Mouse (Mus musculus): ENCODE measurements around the gene Cnbd2. TPM values are rescaled to one million over a fixed set of nuclear protein-coding genes. Genes with fewer than 3 reads are reported as not detected.

Gene Cnbd2
- polyA plus RNA-seq, 1 experiment from 2014 or later: 8.0 TPM

GRCm38 (mm10) chr2:156289552-156290160, 22.4 kb upstream of the Cnbd2 start:
- no peak for ATAC-seq (ENCODE audit: low read depth)
- Histone ChIP-seq H3K9ac (replicated peaks; ENCODE audit: low read depth, low read length) (no peak overlapping the region), H3K4me2 (ENCODE audit: low read depth, low read length) (no peak overlapping the region), H3K4me1 (ENCODE audit: control insufficient read depth, insufficient read depth, low read length) (no peaks in the 10 kb centered on the region), H3K27me3 (ENCODE audit: control insufficient read depth, insufficient read depth, low read length) (no peaks in the 10 kb centered on the region), H3K27ac (ENCODE audit: low read depth, low read length) (no peak overlapping the region), H3K4me3 (ENCODE audit: low read depth, low read length) (no peak overlapping the region), H3K36me3 (ENCODE audit: control insufficient read depth, insufficient read depth, low read length) (peaks cover 4% of the 10 kb centered on the region), H3K9me3 (ENCODE audit: control insufficient read depth, low read length) (no peaks in the 10 kb centered on the region)
- 91% methylated on average over 2 of the region's 2 CpGs for WGBS

GRCm38 (mm10) chr2:156291998-156292397, 20.1 kb upstream of the Cnbd2 start:
- ATAC-seq (ENCODE audit: low read depth): no peak
- H3K4me2 ChIP-seq (ENCODE audit: low read depth, low read length): no peak overlapping the region
- no peaks in the 10 kb centered on the region for H3K9me3 ChIP-seq (ENCODE audit: control insufficient read depth, low read length)
- 91% methylated on average over 1 of the region's 1 CpGs for WGBS
- H3K36me3 ChIP-seq (ENCODE audit: control insufficient read depth, insufficient read depth, low read length): peaks cover 13% of the 10 kb centered on the region
- no peaks in the 10 kb centered on the region for H3K4me1 ChIP-seq (ENCODE audit: control insufficient read depth, insufficient read depth, low read length)
- no peak overlapping the region for H3K27ac ChIP-seq (ENCODE audit: low read depth, low read length)
- no peak overlapping the region for H3K9ac ChIP-seq (replicated peaks; ENCODE audit: low read depth, low read length)
- no peak overlapping the region for H3K4me3 ChIP-seq (ENCODE audit: low read depth, low read length)
- H3K27me3 ChIP-seq (ENCODE audit: control insufficient read depth, insufficient read depth, low read length): no peaks in the 10 kb centered on the region

- WGBS: 95% methylated on average over 2 of the region's 2 CpGs
- H3K4me1 ChIP-seq (ENCODE audit: control insufficient read depth, insufficient read depth, low read length): no peaks in the 10 kb centered on the region
- H3K36me3 ChIP-seq (ENCODE audit: control insufficient read depth, insufficient read depth, low read length): peaks cover 12% of the 10 kb centered on the region
- ATAC-seq (ENCODE audit: low read depth): no peak
- no peak overlapping the region for H3K4me3 ChIP-seq (ENCODE audit: low read depth, low read length)
- no peak overlapping the region for H3K4me2 ChIP-seq (ENCODE audit: low read depth, low read length)
- no peak overlapping the region for H3K27ac ChIP-seq (ENCODE audit: low read depth, low read length)
- no peak overlapping the region for H3K9ac ChIP-seq (replicated peaks; ENCODE audit: low read depth, low read length)
- no peaks in the 10 kb centered on the region for H3K9me3 ChIP-seq (ENCODE audit: control insufficient read depth, low read length)
- H3K27me3 ChIP-seq (ENCODE audit: control insufficient read depth, insufficient read depth, low read length): no peaks in the 10 kb centered on the region
Observed at GRCm38 (mm10) chr2:156295601-156296063, 16.5 kb upstream of the Cnbd2 start.

GRCm38 (mm10) chr2:156296190-156296589, 15.9 kb upstream of the Cnbd2 start:
- 96% methylated on average over 3 of the region's 3 CpGs for WGBS
- H3K36me3 ChIP-seq (ENCODE audit: control insufficient read depth, insufficient read depth, low read length): peaks cover 16% of the 10 kb centered on the region

GRCm38 (mm10) chr2:156297653-156298052, 14.4 kb upstream of the Cnbd2 start:
- Histone ChIP-seq H3K27me3 (ENCODE audit: control insufficient read depth, insufficient read depth, low read length) (no peaks in the 10 kb centered on the region), H3K4me2 (ENCODE audit: low read depth, low read length) (no peak overlapping the region), H3K4me3 (ENCODE audit: low read depth, low read length) (no peak overlapping the region), H3K9ac (replicated peaks; ENCODE audit: low read depth, low read length) (no peak overlapping the region), H3K27ac (ENCODE audit: low read depth, low read length) (no peak overlapping the region), H3K9me3 (ENCODE audit: control insufficient read depth, low read length) (no peaks in the 10 kb centered on the region), H3K36me3 (ENCODE audit: control insufficient read depth, insufficient read depth, low read length) (peaks cover 16% of the 10 kb centered on the region), H3K4me1 (ENCODE audit: control insufficient read depth, insufficient read depth, low read length) (no peaks in the 10 kb centered on the region)
- 89% methylated on average over 3 of the region's 3 CpGs for WGBS
- no peak for ATAC-seq (ENCODE audit: low read depth)

More at GRCm38 (mm10) chr2:156296190-156296589, 15.9 kb upstream of the Cnbd2 start:
- no peak overlapping the region for H3K4me2 ChIP-seq (ENCODE audit: low read depth, low read length)
- no peaks in the 10 kb centered on the region for H3K9me3 ChIP-seq (ENCODE audit: control insufficient read depth, low read length)
- no peak overlapping the region for H3K4me3 ChIP-seq (ENCODE audit: low read depth, low read length)
- H3K27me3 ChIP-seq (ENCODE audit: control insufficient read depth, insufficient read depth, low read length): no peaks in the 10 kb centered on the region
- ATAC-seq (ENCODE audit: low read depth): no peak
- no peak overlapping the region for H3K27ac ChIP-seq (ENCODE audit: low read depth, low read length)
- H3K9ac ChIP-seq (replicated peaks; ENCODE audit: low read depth, low read length): no peak overlapping the region
- no peaks in the 10 kb centered on the region for H3K4me1 ChIP-seq (ENCODE audit: control insufficient read depth, insufficient read depth, low read length)

GRCm38 (mm10) chr2:156298458-156298857, 13.6 kb upstream of the Cnbd2 start:
- no peak for ATAC-seq (ENCODE audit: low read depth)
- Histone ChIP-seq H3K9ac (replicated peaks; ENCODE audit: low read depth, low read length) (no peak overlapping the region), H3K9me3 (ENCODE audit: control insufficient read depth, low read length) (no peaks in the 10 kb centered on the region), H3K4me3 (ENCODE audit: low read depth, low read length) (no peak overlapping the region), H3K27me3 (ENCODE audit: control insufficient read depth, insufficient read depth, low read length) (no peaks in the 10 kb centered on the region), H3K4me1 (ENCODE audit: control insufficient read depth, insufficient read depth, low read length) (no peaks in the 10 kb centered on the region), H3K4me2 (ENCODE audit: low read depth, low read length) (no peak overlapping the region), H3K27ac (ENCODE audit: low read depth, low read length) (no peak overlapping the region), H3K36me3 (ENCODE audit: control insufficient read depth, insufficient read depth, low read length) (peaks cover 16% of the 10 kb centered on the region)
- WGBS: 92% methylated on average over 7 of the region's 7 CpGs

GRCm38 (mm10) chr2:156302063-156302462, 10.0 kb upstream of the Cnbd2 start:
- H3K4me1 ChIP-seq (ENCODE audit: control insufficient read depth, insufficient read depth, low read length): no peaks in the 10 kb centered on the region
- no peaks in the 10 kb centered on the region for H3K9me3 ChIP-seq (ENCODE audit: control insufficient read depth, low read length)
- H3K4me2 ChIP-seq (ENCODE audit: low read depth, low read length): no peak overlapping the region
- peaks cover 23% of the 10 kb centered on the region for H3K36me3 ChIP-seq (ENCODE audit: control insufficient read depth, insufficient read depth, low read length)
- H3K4me3 ChIP-seq (ENCODE audit: low read depth, low read length): no peak overlapping the region
- 90% methylated on average over 4 of the region's 4 CpGs for WGBS
- no peaks in the 10 kb centered on the region for H3K27me3 ChIP-seq (ENCODE audit: control insufficient read depth, insufficient read depth, low read length)
- no peak overlapping the region for H3K27ac ChIP-seq (ENCODE audit: low read depth, low read length)
- no peak for ATAC-seq (ENCODE audit: low read depth)
- no peak overlapping the region for H3K9ac ChIP-seq (replicated peaks; ENCODE audit: low read depth, low read length)

- WGBS: 92% methylated on average over 4 of the region's 4 CpGs
- Histone ChIP-seq H3K27ac (ENCODE audit: low read depth, low read length) (no peak overlapping the region), H3K9me3 (ENCODE audit: control insufficient read depth, low read length) (no peaks in the 10 kb centered on the region), H3K27me3 (ENCODE audit: control insufficient read depth, insufficient read depth, low read length) (no peaks in the 10 kb centered on the region), H3K4me3 (ENCODE audit: low read depth, low read length) (no peak overlapping the region), H3K4me1 (ENCODE audit: control insufficient read depth, insufficient read depth, low read length) (no peaks in the 10 kb centered on the region), H3K9ac (replicated peaks; ENCODE audit: low read depth, low read length) (no peak overlapping the region), H3K36me3 (ENCODE audit: control insufficient read depth, insufficient read depth, low read length) (peaks cover 23% of the 10 kb centered on the region), H3K4me2 (ENCODE audit: low read depth, low read length) (no peak overlapping the region)
- no peak for ATAC-seq (ENCODE audit: low read depth)
Observed at GRCm38 (mm10) chr2:156304351-156304750, 7.7 kb upstream of the Cnbd2 start.

GRCm38 (mm10) chr2:156305818-156306217, 6.3 kb upstream of the Cnbd2 start:
- Histone ChIP-seq H3K27ac (ENCODE audit: low read depth, low read length) (no peak overlapping the region), H3K4me1 (ENCODE audit: control insufficient read depth, insufficient read depth, low read length) (0 out of 2 replicates have a peak, but pooled peaks cover 1% of the 10 kb centered on the region), H3K36me3 (ENCODE audit: control insufficient read depth, insufficient read depth, low read length) (peaks cover 18% of the 10 kb centered on the region), H3K4me2 (ENCODE audit: low read depth, low read length) (no peak overlapping the region), H3K4me3 (ENCODE audit: low read depth, low read length) (no peak overlapping the region), H3K9me3 (ENCODE audit: control insufficient read depth, low read length) (no peaks in the 10 kb centered on the region), H3K27me3 (ENCODE audit: control insufficient read depth, insufficient read depth, low read length) (no peaks in the 10 kb centered on the region), H3K9ac (replicated peaks; ENCODE audit: low read depth, low read length) (no peak overlapping the region)
- 92% methylated on average over 2 of the region's 2 CpGs for WGBS
- no peak for ATAC-seq (ENCODE audit: low read depth)
